ENCODE assay signal across 24 mouse cellular contexts in the genomic region with DNA sequence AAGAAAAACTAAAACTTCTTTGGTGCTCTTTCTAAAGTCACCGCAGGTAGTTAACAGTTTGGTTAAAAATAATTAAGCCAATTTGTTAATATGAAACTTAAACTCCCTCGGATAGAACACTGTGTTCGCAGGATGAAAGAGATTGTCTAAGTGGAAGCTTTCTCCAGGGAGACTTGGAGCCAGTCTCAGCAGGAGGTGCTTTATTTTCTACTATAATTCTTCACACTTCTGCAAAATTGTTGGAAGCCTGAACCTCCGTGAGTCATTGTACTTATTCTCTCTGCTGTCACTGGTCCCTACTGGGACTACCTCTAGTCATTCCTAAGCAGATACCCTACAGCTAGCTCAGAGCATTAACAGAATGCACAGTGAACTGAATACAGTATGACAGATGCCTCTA.
DNase-seq lines count a peak whose midpoint lies in the region; ATAC-seq and TF ChIP-seq lines count a peak whose summit lies in the region.
"Had no signal": no experiment of that assay in that cellular context is flagged by ENCODE, and none has a peak within 500 bp of the region (broad histone marks: within the 10 kb centered on the region; RNA-seq: fewer than 3 reads in every experiment).

No protein-coding gene starts in this region.

- no peak overlapping the region for H3K9ac ChIP-seq in midbrain, embryonic 12.5 days (replicated peaks)
- H3K9ac ChIP-seq in midbrain, embryonic 15.5 days, result no peak overlapping the region
- H3K9ac ChIP-seq: forebrain, embryonic 15.5 days; heart, embryonic 13.5 days; hindbrain, embryonic 13.5 days; intestine, embryonic 15.5 days; liver, embryonic 14.5 days; lung, embryonic 15.5 days had no signal

- no peak for TF ChIP-seq POLR2A in brain, embryonic 14.5 days (IDR thresholded peaks at IDR 0.05; ENCODE audit: borderline replicate concordance, extremely low read depth, insufficient read depth, insufficient read length, poor library complexity, severe bottlenecking)

- no peak overlapping the region for H3K27ac ChIP-seq in midbrain, embryonic 12.5 days (replicated peaks)
- no peak overlapping the region for H3K27ac ChIP-seq in midbrain, embryonic 15.5 days
- H3K27ac ChIP-seq: forebrain, embryonic 15.5 days; heart, embryonic 13.5 days; hindbrain, embryonic 13.5 days; intestine, embryonic 15.5 days; layer of hippocampus, adult 2 months; liver, embryonic 14.5 days; lung, embryonic 15.5 days had no signal

- no peak overlapping the region for H3K4me3 ChIP-seq in midbrain, embryonic 12.5 days
- no peak overlapping the region for H3K4me3 ChIP-seq in midbrain, embryonic 15.5 days
- H3K4me3 ChIP-seq: forebrain, embryonic 15.5 days; heart, embryonic 13.5 days; hindbrain, embryonic 13.5 days; intestine, embryonic 15.5 days; layer of hippocampus, adult 2 months; lung, embryonic 15.5 days; myocyte had no signal

- no peaks in the 10 kb centered on the region for H3K9me3 ChIP-seq in midbrain, embryonic 12.5 days
- no peaks in the 10 kb centered on the region for H3K9me3 ChIP-seq in midbrain, embryonic 15.5 days
- H3K9me3 ChIP-seq: forebrain, embryonic 15.5 days; heart, embryonic 13.5 days; hindbrain, embryonic 13.5 days; intestine, embryonic 15.5 days; lung, embryonic 15.5 days had no signal

- TF ChIP-seq CTCF in brain, embryonic 14.5 days (IDR thresholded peaks at IDR 0.05; ENCODE audit: borderline replicate concordance, extremely low read depth, insufficient read depth, insufficient read length), result no peak

- no peaks in the 10 kb centered on the region for H3K27me3 ChIP-seq in midbrain, embryonic 12.5 days
- H3K27me3 ChIP-seq in midbrain, embryonic 15.5 days (replicated peaks), result no peaks in the 10 kb centered on the region
- H3K27me3 ChIP-seq: forebrain, embryonic 15.5 days; heart, embryonic 13.5 days; hindbrain, embryonic 13.5 days; intestine, embryonic 15.5 days; lung, embryonic 15.5 days; Patski had no signal

- H3K4me1 ChIP-seq in midbrain, embryonic 12.5 days, result no peaks in the 10 kb centered on the region
- H3K4me1 ChIP-seq in midbrain, embryonic 15.5 days, result no peaks in the 10 kb centered on the region
- H3K4me1 ChIP-seq: forebrain, embryonic 15.5 days; heart, embryonic 13.5 days; hindbrain, embryonic 13.5 days; intestine, embryonic 15.5 days; lung, embryonic 15.5 days had no signal

- ATAC-seq in frontal cortex, adult (ENCODE audit: low TSS enrichment), result peak; percentile 85
- ATAC-seq in midbrain, embryonic 12.5 days (ENCODE audit: low FRiP score, low read depth), result peak; percentile 34; the same call in 1 of the 2 replicates
- ATAC-seq in midbrain, embryonic 15.5 days (replicated peaks), result no peak; the same call in 1 of the 2 replicates
- ATAC-seq: forebrain, embryonic 15.5 days; intestine, embryonic 15.5 days; Patski had no signal

- WGBS in midbrain, embryonic 12.5 days, result 52% methylated on average over 4 of the region's 4 CpGs
- 33% methylated on average over 4 of the region's 4 CpGs for WGBS in midbrain, embryonic 15.5 days

- no peak overlapping the region for H3K4me2 ChIP-seq in midbrain, embryonic 12.5 days (replicated peaks)
- H3K4me2 ChIP-seq in midbrain, embryonic 15.5 days, result no peak overlapping the region
- H3K4me2 ChIP-seq: forebrain, embryonic 15.5 days; heart, embryonic 13.5 days; hindbrain, embryonic 13.5 days; intestine, embryonic 15.5 days; lung, embryonic 15.5 days had no signal

- H3K36me3 ChIP-seq in midbrain, embryonic 12.5 days, result no peaks in the 10 kb centered on the region
- no peaks in the 10 kb centered on the region for H3K36me3 ChIP-seq in midbrain, embryonic 15.5 days (replicated peaks)
- H3K36me3 ChIP-seq: forebrain, embryonic 15.5 days; heart, embryonic 13.5 days; hindbrain, embryonic 13.5 days; intestine, embryonic 15.5 days; lung, embryonic 15.5 days had no signal

- no peak for DNase-seq in frontal cortex, postnatal 25 days (ENCODE audit: low spot score in 2 of 2)
- DNase-seq in kidney, adult 9 months, result peak; percentile 80
- no peak for DNase-seq in kidney, postnatal 25 days
- DNase-seq in brain, embryonic 14.5 days (ENCODE audit: low read depth), result peak; percentile 24
- DNase-seq in adrenal gland, adult 8-10 months, result no peak
- DNase-seq: adrenal gland, postnatal 10 days; cerebellum, adult 11 months; cerebellum, postnatal 10 days; gastrocnemius, postnatal 14 days; heart, adult 18-20 months; layer of hippocampus, postnatal 36 days; lung, postnatal 4 days had no signal

Comparison
In these comparisons a context has a peak if more than half of its experiments do, and no peak if none do; other contexts are left out.
1. DNase-seq: peak in kidney, adult 9 months (single experiment) and brain, embryonic 14.5 days (single experiment); none in frontal cortex, postnatal 25 days (0 of 2), kidney, postnatal 25 days (0 of 2) and adrenal gland, adult 8-10 months (single experiment).